Mouse (Mus musculus): ENCODE results near the gene Gm3029.
"Not testable (repeated sequence)": the region's sequence is repeated elsewhere in the genome, so short reads cannot be mapped to it uniquely, and the experiment has no call there.

Gene Gm3029

GRCm38 (mm10) chr14:3931456-3931855 lies at the start of gene Gm3029:
Gene Gm3029 (plus strand): TSS chr14:3931756.
- not testable (repeated sequence) for DNase-seq

GRCm38 (mm10) chr14:3883872-3884271 lies 47.7 kb upstream of the Gm3029 start, which contains the start of gene Gm2916:
Gene Gm2916 (plus strand): TSS chr14:3884172.
- not testable (repeated sequence) for DNase-seq

- DNase-seq: not testable (repeated sequence)
Observed at GRCm38 (mm10) chr14:3963247-3963646, 31.7 kb downstream of the Gm3029 start, which contains the start of gene Gm3095. Gene Gm3095 (plus strand): TSS chr14:3963547.

Data from spleen, adult 18-20 months (tissue).